Mouse (Mus musculus): Measurements from ENCODE around the gene Ctdsp2. TPM values are rescaled to one million over a fixed set of nuclear protein-coding genes. Genes with fewer than 3 reads are reported as not detected.

The Ctdsp2 gene
- polyA plus RNA-seq, 2 experiments, result 13.3 to 18.8 TPM

DNA sequence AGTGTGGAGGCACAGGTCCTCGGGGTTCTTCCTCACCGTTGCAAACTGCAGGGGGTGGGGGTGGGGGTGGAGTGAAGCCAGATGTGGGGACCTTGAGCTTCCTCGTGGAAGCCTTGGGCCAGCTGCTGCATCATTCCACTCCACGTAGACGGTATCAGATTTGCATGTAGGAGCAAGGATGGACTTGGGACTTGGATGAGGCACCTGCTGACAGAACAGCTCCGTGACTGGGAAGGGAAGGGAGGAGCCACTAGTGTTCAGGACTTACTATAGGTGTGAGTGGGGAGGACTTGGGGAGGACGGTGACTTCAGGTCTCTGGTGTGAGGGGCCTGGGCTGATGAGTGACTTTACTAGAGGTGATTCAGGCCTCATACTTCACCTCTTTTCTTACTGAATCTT is 5.5 kb upstream of the Ctdsp2 start:
- 46% methylated on average over 7 of the region's 7 CpGs for WGBS (ENCODE audit: insufficient replicate concordance)
- TF ChIP-seq EP300 (IDR thresholded peaks at IDR 0.05; ENCODE audit: low read depth), result no peak
- no peak for TF ChIP-seq CTCF (IDR thresholded peaks at IDR 0.05; ENCODE audit: low read depth)

DNA sequence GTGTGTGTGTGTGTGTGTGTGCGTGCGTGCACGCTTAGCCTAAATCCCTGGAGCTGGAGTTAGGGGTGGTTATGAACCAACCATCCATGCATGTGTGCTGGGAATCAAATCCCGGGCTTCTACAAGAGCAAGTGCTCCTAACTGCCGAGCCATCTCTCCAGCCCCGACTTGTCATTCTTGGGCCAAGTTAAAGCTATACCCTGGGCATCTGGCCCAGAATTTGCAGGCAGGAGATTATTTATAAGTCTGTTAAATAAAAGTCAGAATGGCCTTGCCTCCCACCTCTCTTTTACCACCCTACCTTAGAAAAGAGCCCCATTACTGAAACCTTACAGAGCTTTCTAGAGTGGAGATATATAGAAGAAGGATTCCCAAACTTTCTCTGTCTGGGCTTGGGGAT is 2.8 kb upstream of the Ctdsp2 start:
- H3K36me3 ChIP-seq (replicated peaks; ENCODE audit: control insufficient read depth, insufficient read depth, low read depth), result no peaks in the 10 kb centered on the region
- H3K27me3 ChIP-seq (ENCODE audit: control insufficient read depth, insufficient read depth, low read length), result no peaks in the 10 kb centered on the region; the same call in 1 of the 2 replicates
- no peak overlapping the region for H3K4me3 ChIP-seq (ENCODE audit: insufficient read depth in 1 of 2, low read depth in 2 of 2, low read length in 2 of 2)
- no peak overlapping the region for H3K9ac ChIP-seq (replicated peaks)
- ATAC-seq (ENCODE audit: insufficient read depth), result no peak
- no peak for TF ChIP-seq EP300 (IDR thresholded peaks at IDR 0.05; ENCODE audit: low read depth)
- no peak for TF ChIP-seq CTCF (IDR thresholded peaks at IDR 0.05; ENCODE audit: low read depth)
- no peak overlapping the region for H3K4me2 ChIP-seq (ENCODE audit: low read depth)
- peaks cover 12 to 19% of the 10 kb centered on the region in 2 experiments for H3K4me1 ChIP-seq (replicated peaks; ENCODE audit: control insufficient read depth in 2 of 2, insufficient read depth in 2 of 2, low read length in 1 of 2)
- no peaks in the 10 kb centered on the region for H3K9me3 ChIP-seq (ENCODE audit: control insufficient read depth, low read length)
- no peak for DNase-seq (ENCODE audit: low read depth in 3 of 3, low spot score in 3 of 3)
- H3K27ac ChIP-seq, result no peak overlapping the region
- 76% methylated on average over 6 of the region's 6 CpGs for WGBS (ENCODE audit: insufficient replicate concordance)

More for the DNA sequence above, 5.5 kb upstream of the Ctdsp2 start:
- H3K27ac ChIP-seq, result no peak overlapping the region
- H3K4me2 ChIP-seq (ENCODE audit: low read depth), result no peak overlapping the region
- no peak overlapping the region for H3K9ac ChIP-seq (replicated peaks)
- no peaks in the 10 kb centered on the region for H3K36me3 ChIP-seq (replicated peaks; ENCODE audit: control insufficient read depth, insufficient read depth, low read depth)
- H3K9me3 ChIP-seq (ENCODE audit: control insufficient read depth, low read length), result no peaks in the 10 kb centered on the region
- ATAC-seq (ENCODE audit: insufficient read depth) (no peak), DNase-seq (ENCODE audit: low read depth in 3 of 3, low spot score in 3 of 3) (no peak)
- peaks cover 3 to 18% of the 10 kb centered on the region in 2 experiments for H3K4me1 ChIP-seq (replicated peaks; ENCODE audit: control insufficient read depth in 2 of 2, insufficient read depth in 2 of 2, low read length in 1 of 2)
- no peak overlapping the region for H3K4me3 ChIP-seq (ENCODE audit: insufficient read depth in 1 of 2, low read depth in 2 of 2, low read length in 2 of 2)
- no peaks in the 10 kb centered on the region; the same call in 1 of the 2 replicates for H3K27me3 ChIP-seq (ENCODE audit: control insufficient read depth, insufficient read depth, low read length)

DNA sequence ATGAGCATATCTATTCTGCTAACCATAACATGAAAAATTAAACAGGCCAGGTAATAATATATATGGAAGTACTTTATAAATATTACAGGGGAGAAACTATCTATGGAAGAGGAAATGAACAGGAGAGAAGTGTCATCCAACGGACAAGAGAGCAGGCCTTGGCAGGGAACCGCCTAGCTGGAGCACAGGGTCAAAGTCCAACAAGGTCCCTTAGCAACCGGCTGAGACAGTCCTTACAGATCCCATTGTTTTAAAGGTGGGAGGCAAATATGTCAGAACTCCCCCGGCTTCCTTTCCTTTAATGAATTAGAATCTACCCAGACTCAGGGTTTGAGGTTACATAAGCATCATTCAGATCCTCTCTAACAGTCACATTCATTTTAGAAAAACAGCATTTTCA is 1.4 kb upstream of the Ctdsp2 start:
- Histone ChIP-seq H3K36me3 (replicated peaks; ENCODE audit: control insufficient read depth, insufficient read depth, low read depth) (no peaks in the 10 kb centered on the region), H3K4me2 (ENCODE audit: low read depth) (no peak overlapping the region), H3K4me1 (replicated peaks; ENCODE audit: control insufficient read depth in 2 of 2, insufficient read depth in 2 of 2, low read length in 1 of 2) (peaks cover 18 to 19% of the 10 kb centered on the region in 2 experiments), H3K9ac (replicated peaks) (no peak overlapping the region), H3K9me3 (ENCODE audit: control insufficient read depth, low read length) (no peaks in the 10 kb centered on the region), H3K27ac (no peak overlapping the region), H3K27me3 (ENCODE audit: control insufficient read depth, insufficient read depth, low read length) (no peaks in the 10 kb centered on the region; the same call in 1 of the 2 replicates), H3K4me3 (ENCODE audit: insufficient read depth in 1 of 2, low read depth in 2 of 2, low read length in 2 of 2) (no peak overlapping the region)
- 69% methylated on average over 4 of the region's 4 CpGs for WGBS (ENCODE audit: insufficient replicate concordance)
- ATAC-seq (ENCODE audit: insufficient read depth), result no peak
- no peak for TF ChIP-seq EP300 (IDR thresholded peaks at IDR 0.05; ENCODE audit: low read depth)
- no peak for TF ChIP-seq CTCF (IDR thresholded peaks at IDR 0.05; ENCODE audit: low read depth)
- DNase-seq (ENCODE audit: low read depth in 3 of 3, low spot score in 3 of 3), result no peak

DNA sequence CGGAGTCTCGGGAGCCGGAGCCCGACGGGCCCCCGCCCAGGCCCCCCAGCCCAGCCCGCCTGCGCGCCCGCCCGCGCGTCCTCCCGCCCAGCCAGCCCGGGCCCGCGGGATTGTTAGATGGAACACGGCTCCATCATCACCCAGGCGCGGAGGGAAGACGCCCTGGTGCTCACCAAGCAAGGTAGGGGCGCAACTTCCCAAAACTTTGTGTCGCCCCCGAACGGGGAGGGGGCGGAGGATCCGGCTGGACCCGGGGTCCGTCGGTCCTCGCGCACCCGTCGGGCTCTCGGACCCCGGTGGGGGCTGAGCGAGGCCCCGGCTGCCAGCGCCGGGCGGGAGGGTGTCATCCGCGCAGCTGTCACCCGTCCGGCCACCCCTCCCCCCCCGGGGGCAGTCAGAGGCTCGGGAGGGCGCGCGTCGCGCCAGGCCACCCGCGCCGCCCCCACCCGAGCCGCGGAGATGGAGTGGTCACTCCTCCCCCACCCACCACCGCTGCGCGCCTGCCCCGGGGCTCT is 661 bp downstream of the Ctdsp2 start:
- Histone ChIP-seq H3K36me3 (replicated peaks; ENCODE audit: control insufficient read depth, insufficient read depth, low read depth) (no peaks in the 10 kb centered on the region), H3K4me1 (replicated peaks; ENCODE audit: control insufficient read depth in 2 of 2, insufficient read depth in 2 of 2, low read length in 1 of 2) (peaks cover 18 to 27% of the 10 kb centered on the region in 2 experiments), H3K4me2 (ENCODE audit: low read depth) (peak overlapping the region; percentile 87), H3K9ac (replicated peaks) (peak overlapping the region; percentile 93), H3K27me3 (ENCODE audit: control insufficient read depth, insufficient read depth, low read length) (no peaks in the 10 kb centered on the region), H3K9me3 (ENCODE audit: control insufficient read depth, low read length) (no peaks in the 10 kb centered on the region), H3K4me3 (ENCODE audit: insufficient read depth in 1 of 2, low read depth in 2 of 2, low read length in 2 of 2) (peak overlapping the region; percentile 79 to 92), H3K27ac (peak overlapping the region; percentile 66)
- WGBS (ENCODE audit: insufficient replicate concordance), result under 1% methylated on average over 37 of the region's 62 CpGs
- ATAC-seq (ENCODE audit: insufficient read depth) (peak; percentile 24), DNase-seq (ENCODE audit: low read depth in 3 of 3, low spot score in 3 of 3) (no peak)
- no peak for TF ChIP-seq CTCF (IDR thresholded peaks at IDR 0.05; ENCODE audit: low read depth)
- TF ChIP-seq EP300 (IDR thresholded peaks at IDR 0.05; ENCODE audit: low read depth), result no peak

DNA sequence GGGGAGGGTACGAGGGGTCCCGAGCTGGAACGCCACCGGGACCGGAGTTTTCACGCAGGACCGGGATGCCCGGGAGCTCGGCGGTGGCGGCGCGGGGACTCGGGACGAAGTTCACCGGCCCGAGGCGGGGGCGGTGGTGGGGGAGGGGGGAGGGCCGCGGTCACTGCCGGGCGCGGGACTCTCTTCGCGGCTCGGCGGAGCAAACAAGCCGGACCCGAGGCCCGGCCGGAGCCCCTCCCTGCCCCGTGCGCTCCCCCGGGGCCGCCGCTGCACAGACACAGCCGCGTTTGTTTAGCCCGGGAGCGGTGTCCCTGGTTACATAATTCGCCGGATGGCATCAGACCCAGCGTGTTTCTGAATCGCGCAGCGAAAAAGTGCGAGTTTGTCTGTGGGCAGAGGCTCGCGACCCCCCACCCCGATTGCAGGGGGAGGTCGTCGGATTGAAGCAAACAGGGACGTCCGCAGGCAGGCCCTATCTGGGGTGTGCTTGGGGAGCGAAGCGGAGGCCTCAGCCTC is 1.2 kb downstream of the Ctdsp2 start:
- no peaks in the 10 kb centered on the region for H3K9me3 ChIP-seq (ENCODE audit: control insufficient read depth, low read length)
- ATAC-seq (ENCODE audit: insufficient read depth) (peak; percentile 9; the same call in 1 of the 2 replicates), DNase-seq (ENCODE audit: low read depth in 3 of 3, low spot score in 3 of 3) (no peak)
- H3K27me3 ChIP-seq (ENCODE audit: control insufficient read depth, insufficient read depth, low read length), result no peaks in the 10 kb centered on the region
- H3K4me1 ChIP-seq (replicated peaks; ENCODE audit: control insufficient read depth in 2 of 2, insufficient read depth in 2 of 2, low read length in 1 of 2), result peaks cover 18 to 30% of the 10 kb centered on the region in 2 experiments
- H3K4me2 ChIP-seq (ENCODE audit: low read depth), result peak overlapping the region; percentile 87
- peak overlapping the region; percentile 79 to 92 for H3K4me3 ChIP-seq (ENCODE audit: insufficient read depth in 1 of 2, low read depth in 2 of 2, low read length in 2 of 2)
- TF ChIP-seq CTCF (IDR thresholded peaks at IDR 0.05; ENCODE audit: low read depth) (no peak), EP300 (IDR thresholded peaks at IDR 0.05; ENCODE audit: low read depth) (no peak)
- H3K27ac ChIP-seq, result peak overlapping the region; percentile 19; the same call in 1 of the 2 replicates
- H3K36me3 ChIP-seq (replicated peaks; ENCODE audit: control insufficient read depth, insufficient read depth, low read depth), result no peaks in the 10 kb centered on the region
- under 1% methylated on average over 56 of the region's 57 CpGs for WGBS (ENCODE audit: insufficient replicate concordance)
- peak overlapping the region; percentile 93 for H3K9ac ChIP-seq (replicated peaks)
